Mouse (Mus musculus) lung, postnatal 0 days (tissue): ENCODE data around the gene Atp6v1g2.

Experiments
- CTCF ChIP-seq: IDR thresholded peaks from 2 replicates; pipeline ENCODE4 v1.5.1; 2016; ENCODE audit warnings: antibody characterized with exemption, mild to moderate bottlenecking
- EP300 ChIP-seq: IDR thresholded peaks from 2 replicates; pipeline ENCODE4 v1.6.1; 2016; ENCODE audit warnings: antibody characterized with exemption, mild to moderate bottlenecking, control low read depth

DNA sequence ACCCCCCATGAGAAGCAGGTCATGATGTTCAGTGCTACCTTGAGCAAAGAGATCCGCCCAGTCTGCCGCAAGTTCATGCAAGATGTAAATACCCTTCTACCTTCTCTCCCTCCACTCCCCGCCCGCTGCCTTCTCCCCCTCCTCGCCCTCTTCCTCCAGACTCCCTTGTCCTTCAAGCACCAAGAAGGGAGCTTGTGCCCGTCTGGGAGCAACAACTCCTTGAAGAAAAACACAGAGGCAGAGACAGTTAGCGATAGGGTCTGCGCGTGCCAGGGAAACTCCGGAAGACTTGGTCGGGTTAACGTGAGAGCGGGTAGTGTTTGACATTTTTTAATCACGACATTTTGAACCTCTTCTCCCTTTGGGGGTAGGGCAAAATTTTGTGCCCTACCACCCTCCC lies 15.5 kb downstream of the Atp6v1g2 start:
- TF ChIP-seq CTCF = no peak
- no peak for TF ChIP-seq EP300
